Mouse (Mus musculus) layer of hippocampus, adult 9-10 months (tissue): Measurements from ENCODE around the gene Cuedc1.

Experiments
- DNase-seq: peaks from one replicate; pipeline ENCODE4 v3.0.0; 2022; ENCODE audit warnings: low spot score

Gene Cuedc1

DNA sequence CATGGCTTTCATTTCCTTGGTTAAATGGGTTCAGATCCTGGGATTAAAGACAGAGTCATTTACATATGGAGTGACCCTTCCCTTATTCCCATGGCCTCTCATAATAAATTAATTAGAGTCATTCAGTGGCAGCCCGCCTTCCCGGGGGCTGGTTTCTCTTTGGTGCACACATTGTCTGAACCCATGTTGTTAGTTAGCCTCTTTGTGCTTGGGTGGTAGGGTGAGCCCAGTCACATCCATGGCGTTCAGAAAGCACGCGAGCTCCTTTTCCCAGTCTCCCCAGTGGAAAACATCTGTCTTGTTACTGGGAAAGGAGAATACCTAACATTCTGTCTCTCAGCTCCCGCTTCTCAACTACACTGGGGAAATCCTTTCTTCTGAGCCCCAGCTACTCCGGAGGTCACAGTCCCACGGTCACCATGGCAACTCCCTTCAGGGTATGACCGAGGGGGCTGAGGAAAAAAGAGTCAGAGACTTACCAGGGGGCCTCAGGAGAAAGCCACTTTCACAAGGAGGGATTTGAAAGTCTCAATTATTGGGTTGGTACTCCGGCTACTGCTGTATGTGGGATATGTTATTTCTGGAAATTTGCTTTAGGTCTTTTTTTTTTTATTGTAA lies 143.0 kb downstream of the Cuedc1 start:
- DNase-seq = no peak

- no peak for DNase-seq
Observed at GRCm38 (mm10) chr11:88241468-88242301, 143.8 kb downstream of the Cuedc1 start.
